Comparison of ENCODE assay signal across 19 mouse cellular contexts in genomic region chr8:77509044-77509443, GRCm38 (mm10). TPM values are rescaled to one million over a fixed set of nuclear protein-coding genes. Genes with fewer than 3 reads are reported as not detected.
DNase-seq lines count a peak whose midpoint lies in the region; ATAC-seq lines count a peak whose summit lies in the region.
"Had no signal": no experiment of that assay in that cellular context is flagged by ENCODE, and none has a peak within 500 bp of the region (broad histone marks: within the 10 kb centered on the region; RNA-seq: fewer than 3 reads in every experiment).

No protein-coding gene starts in this region.

- peaks cover 54% of the 10 kb centered on the region for H3K36me3 ChIP-seq in megakaryocyte, embryonic 14.5 days (replicated peaks; ENCODE audit: low read length)
- H3K36me3 ChIP-seq: embryonic facial prominence, embryonic 15.5 days; limb, embryonic 12.5 days had no signal

- no peaks in the 10 kb centered on the region for H3K27me3 ChIP-seq in megakaryocyte, embryonic 14.5 days (replicated peaks)
- H3K27me3 ChIP-seq: embryonic facial prominence, embryonic 15.5 days; limb, embryonic 12.5 days had no signal

- peak overlapping the region; percentile 66 for H3K4me3 ChIP-seq in megakaryocyte, embryonic 14.5 days (replicated peaks)
- H3K4me3 ChIP-seq: embryonic facial prominence, embryonic 15.5 days; forebrain, embryonic 13.5 days; heart, adult 2 months; limb, embryonic 12.5 days had no signal

- intact Hi-C loops in heart, postnatal 25 days (cut with DNase I) = no loop called here

- no peaks in the 10 kb centered on the region for H3K9me3 ChIP-seq in megakaryocyte, embryonic 14.5 days
- H3K9me3 ChIP-seq: embryonic facial prominence, embryonic 15.5 days; forebrain, embryonic 13.5 days; limb, embryonic 12.5 days had no signal

- ATAC-seq in inflammation-experienced regulatory T-cells, adult 6 months = peak; percentile 50
- ATAC-seq: forebrain, embryonic 13.5 days; midbrain, embryonic 16.5 days had no signal

- peak; percentile 29 for DNase-seq in urinary bladder, postnatal 14 days (ENCODE audit: low spot score)
- no peak for DNase-seq in urinary bladder, adult 2 months (ENCODE audit: low spot score)
- no peak for DNase-seq in thymus, postnatal 4 days
- no peak for DNase-seq in heart, postnatal 25 days (ENCODE audit: low spot score)
- no peak for DNase-seq in adrenal gland, adult 2 months
- no peak for DNase-seq in testis, postnatal 10 days (ENCODE audit: low spot score)
- DNase-seq: cerebellum, adult 18-20 months; heart, adult 2 months; kidney, adult 9 months; layer of hippocampus, postnatal 36 days; lung, embryonic 14.5 days; right cerebral cortex, postnatal 14 days; thymus, adult 2 months had no signal

- peaks cover 89% of the 10 kb centered on the region for H3K4me1 ChIP-seq in megakaryocyte, embryonic 14.5 days

RNA-seq across cellular contexts. Expression of gene Arhgap10, which starts 8.7 kb away (rescaled TPM):
- polyA plus RNA-seq in urinary bladder, adult 2 months (2012; rRNA removed) = 43.8 and 46.6 TPM in 2 replicates
- 1 to 10 TPM; 2.5 to 5.0 (median 2.9) TPM for polyA plus RNA-seq in inflammation-experienced regulatory T-cells, adult 6 months (2017; shearing (Covaris generic))
- 88.6 and 107 TPM in 2 replicates for polyA plus RNA-seq in megakaryocyte, embryonic 14.5 days (2012; ENCODE audit: insufficient read depth, low replicate concordance)
- total RNA-seq in heart, postnatal 25 days (2021) = 10 to 100 TPM; 51.2 to 58.0 TPM
- 10 to 100 TPM; 16.9 to 29.1 TPM for total RNA-seq in adrenal gland, adult 2 months (2021)
- polyA plus RNA-seq in adrenal gland, adult 2 months (2012; rRNA removed) = 20.5 and 32.5 TPM in 2 replicates

RNA-seq across cellular contexts. Expression of gene Prmt9, which starts 40.2 kb away (rescaled TPM):
- 11.5 and 12.0 TPM in 2 replicates for polyA plus RNA-seq in urinary bladder, adult 2 months (2012; rRNA removed)
- 10 to 100 TPM; 12.6 to 16.6 (median 14.3) TPM for polyA plus RNA-seq in inflammation-experienced regulatory T-cells, adult 6 months (2017; shearing (Covaris generic))
- 1.0 and 1.4 TPM in 2 replicates for polyA plus RNA-seq in megakaryocyte, embryonic 14.5 days (2012; ENCODE audit: insufficient read depth, low replicate concordance)
- total RNA-seq in heart, postnatal 25 days (2021) = 10 to 100 TPM; 11.2 to 12.0 TPM
- 10 to 100 TPM; 14.6 to 15.1 TPM for total RNA-seq in adrenal gland, adult 2 months (2021)
- 8.6 and 11.5 TPM in 2 replicates for polyA plus RNA-seq in adrenal gland, adult 2 months (2012; rRNA removed)
